Mouse (Mus musculus) myocyte (in vitro differentiated cells): Measurements from ENCODE around the gene Vps9d1.

Experiments
- CEBPB ChIP-seq: IDR thresholded peaks from 2 replicates; pipeline ENCODE4 v1.6.1; 2011; ENCODE audit warnings: mild to moderate bottlenecking, moderate library complexity; ENCODE audit not compliant: poor library complexity, insufficient read depth, severe bottlenecking
- E2F4 ChIP-seq: IDR thresholded peaks from one replicate; pipeline ENCODE4 v1.6.1; 2011; ENCODE audit warnings: mild to moderate bottlenecking, control low read depth, moderate library complexity; ENCODE audit not compliant: insufficient read depth
- MAX ChIP-seq: IDR thresholded peaks from one replicate; pipeline ENCODE4 v1.6.1; 2011; ENCODE audit warnings: low read depth, mild to moderate bottlenecking, control low read depth
- MYOD1 ChIP-seq, 3 experiments: IDR thresholded peaks; one replicate each; pipeline ENCODE4 v1.6.1; 2011; ENCODE audit warnings: control low read depth in 2 of 3, low read depth in 2 of 3, mild to moderate bottlenecking in 2 of 3, moderate library complexity in 1 of 3; ENCODE audit not compliant: insufficient read length in 2 of 3, control insufficient read depth in 1 of 3
- MYOG ChIP-seq, 3 experiments: IDR thresholded peaks; one replicate each; pipeline ENCODE4 v1.6.1; 2011; ENCODE audit warnings: control low read depth in 2 of 3, low read depth in 2 of 3, mild to moderate bottlenecking in 2 of 3; ENCODE audit not compliant: insufficient read length in 2 of 3, control insufficient read depth in 1 of 3, insufficient read depth in 1 of 3
- POLR2A ChIP-seq: IDR thresholded peaks from one replicate; pipeline ENCODE4 v1.6.1; 2011; ENCODE audit warnings: low read depth, mild to moderate bottlenecking, control low read depth, moderate library complexity; ENCODE audit not compliant: insufficient read length
- POLR2AphosphoS2 ChIP-seq: IDR thresholded peaks from one replicate; pipeline ENCODE4 v1.6.1; 2011; ENCODE audit warnings: low read depth, control low read depth; ENCODE audit not compliant: insufficient read length
- REST ChIP-seq: IDR thresholded peaks from one replicate; pipeline ENCODE4 v1.6.1; 2011; ENCODE audit warnings: mild to moderate bottlenecking, control low read depth, moderate library complexity; ENCODE audit not compliant: insufficient read depth, insufficient read length
- SRF ChIP-seq: IDR thresholded peaks from one replicate; pipeline ENCODE4 v1.6.1; 2011; ENCODE audit warnings: low read depth; ENCODE audit not compliant: control insufficient read depth, insufficient read length
- TCF12 ChIP-seq: IDR thresholded peaks from one replicate; pipeline ENCODE4 v1.6.1; 2011; ENCODE audit warnings: mild to moderate bottlenecking, control low read depth; ENCODE audit not compliant: poor library complexity, insufficient read depth, severe bottlenecking
- TCF3 ChIP-seq: IDR thresholded peaks from one replicate; pipeline ENCODE4 v1.6.1; 2011; ENCODE audit warnings: low read depth, control low read depth; ENCODE audit not compliant: insufficient read length
- USF1 ChIP-seq: IDR thresholded peaks from one replicate; pipeline ENCODE4 v1.6.1; 2011; ENCODE audit warnings: low read depth, mild to moderate bottlenecking, control low read depth, moderate library complexity

DNA sequence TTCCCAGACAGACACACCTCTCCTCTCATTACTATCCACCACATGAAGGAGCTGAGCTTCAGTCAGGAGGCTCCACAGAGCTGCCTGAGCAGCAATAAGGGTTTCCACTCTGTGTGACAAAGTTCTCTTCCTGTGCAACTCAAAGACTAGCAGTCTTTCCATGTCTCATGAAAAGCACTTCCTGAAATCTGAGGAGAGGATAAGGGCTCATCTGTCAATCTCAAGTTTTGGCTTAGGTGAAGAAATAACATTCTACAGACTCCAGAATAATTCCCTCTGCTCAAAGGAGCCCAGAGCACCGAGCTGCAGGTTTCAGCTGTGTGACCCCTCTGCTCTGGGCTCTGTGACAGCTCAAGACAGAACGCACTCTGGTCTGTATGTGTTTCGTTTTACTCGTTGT is 1.2 kb downstream of the Vps9d1 start:
- TF ChIP-seq MAX (no peak), SRF (no peak), USF1 (no peak), POLR2A (no peak), CEBPB (no peak), E2F4 (no peak), TCF3 (no peak), TCF12 (no peak), POLR2AphosphoS2 (no peak), MYOD1 (IDR thresholded peaks at IDR 0.05; ENCODE audit: control insufficient read depth in 1 of 3, insufficient read length in 2 of 3, low read depth in 2 of 3) (no peak), REST (no peak), MYOG (IDR thresholded peaks at IDR 0.05; ENCODE audit: control insufficient read depth in 1 of 3, insufficient read depth in 1 of 3, insufficient read length in 2 of 3, low read depth in 2 of 3) (no peak)
